Mouse (Mus musculus): Measurements from ENCODE around the gene Ankrd13c. TPM values are rescaled to one million over a fixed set of nuclear protein-coding genes. Genes with fewer than 3 reads are reported as not detected.

Ankrd13c gene
- total and polyA plus RNA-seq, 2 experiments from 2014 or later = 26.2 to 31.6 TPM

GRCm38 (mm10) chr3:157912155-157912554 lies 34.9 kb upstream of the Ankrd13c start:
- Histone ChIP-seq H3K4me3 (ENCODE audit: low read depth, low read length) (no peak overlapping the region), H3K9me3 (ENCODE audit: low read length) (no peaks in the 10 kb centered on the region), H3K4me2 (ENCODE audit: low read depth, low read length, poor library complexity, severe bottlenecking) (no peak overlapping the region), H3K27ac (ENCODE audit: low read depth, low read length) (no peak overlapping the region), H3K36me3 (ENCODE audit: insufficient read depth, low read length) (no peaks in the 10 kb centered on the region), H3K27me3 (ENCODE audit: insufficient read depth, low read length) (no peaks in the 10 kb centered on the region), H3K9ac (replicated peaks; ENCODE audit: low read length, poor library complexity, severe bottlenecking) (no peak overlapping the region), H3K4me1 (ENCODE audit: insufficient read depth, low read length) (no peaks in the 10 kb centered on the region)
- TF ChIP-seq CTCF (IDR thresholded peaks at IDR 0.05) = no peak
- ATAC-seq (ENCODE audit: low FRiP score) (no peak), DNase-seq (ENCODE audit: low spot score) (no peak)
- WGBS = 95% methylated on average over 2 of the region's 2 CpGs

- no peak overlapping the region for H3K4me3 ChIP-seq (ENCODE audit: low read depth, low read length)
- DNase-seq (ENCODE audit: low spot score) (no peak), ATAC-seq (ENCODE audit: low FRiP score) (no peak)
- no peaks in the 10 kb centered on the region for H3K36me3 ChIP-seq (ENCODE audit: insufficient read depth, low read length)
- H3K27ac ChIP-seq (ENCODE audit: low read depth, low read length) = no peak overlapping the region
- no peak overlapping the region for H3K4me2 ChIP-seq (ENCODE audit: low read depth, low read length, poor library complexity, severe bottlenecking)
- WGBS = 53% methylated on average over 4 of the region's 4 CpGs
- no peak overlapping the region for H3K9ac ChIP-seq (replicated peaks; ENCODE audit: low read length, poor library complexity, severe bottlenecking)
- no peak for TF ChIP-seq CTCF (IDR thresholded peaks at IDR 0.05)
- no peaks in the 10 kb centered on the region for H3K4me1 ChIP-seq (ENCODE audit: insufficient read depth, low read length)
- H3K9me3 ChIP-seq (ENCODE audit: low read length) = no peaks in the 10 kb centered on the region
- no peaks in the 10 kb centered on the region for H3K27me3 ChIP-seq (ENCODE audit: insufficient read depth, low read length)
Observed at GRCm38 (mm10) chr3:157916336-157916735, 30.7 kb upstream of the Ankrd13c start.

- Histone ChIP-seq H3K9ac (replicated peaks; ENCODE audit: low read length, poor library complexity, severe bottlenecking) (no peak overlapping the region), H3K4me1 (ENCODE audit: insufficient read depth, low read length) (no peaks in the 10 kb centered on the region), H3K36me3 (ENCODE audit: insufficient read depth, low read length) (no peaks in the 10 kb centered on the region), H3K4me3 (ENCODE audit: low read depth, low read length) (no peak overlapping the region), H3K4me2 (ENCODE audit: low read depth, low read length, poor library complexity, severe bottlenecking) (no peak overlapping the region), H3K9me3 (ENCODE audit: low read length) (no peaks in the 10 kb centered on the region), H3K27me3 (ENCODE audit: insufficient read depth, low read length) (no peaks in the 10 kb centered on the region), H3K27ac (ENCODE audit: low read depth, low read length) (no peak overlapping the region)
- DNase-seq (ENCODE audit: low spot score) = no peak
- no peak for TF ChIP-seq CTCF (IDR thresholded peaks at IDR 0.05)
- WGBS = 91% methylated on average over 2 of the region's 2 CpGs
- no peak for ATAC-seq (ENCODE audit: low FRiP score)
Observed at GRCm38 (mm10) chr3:157921376-157921775, 25.7 kb upstream of the Ankrd13c start.

- H3K9me3 ChIP-seq (ENCODE audit: low read length) = no peaks in the 10 kb centered on the region
- ATAC-seq (ENCODE audit: low FRiP score) (no peak), DNase-seq (ENCODE audit: low spot score) (no peak)
- H3K27ac ChIP-seq (ENCODE audit: low read depth, low read length) = no peak overlapping the region
- H3K4me2 ChIP-seq (ENCODE audit: low read depth, low read length, poor library complexity, severe bottlenecking) = no peak overlapping the region
- no peaks in the 10 kb centered on the region for H3K4me1 ChIP-seq (ENCODE audit: insufficient read depth, low read length)
- H3K27me3 ChIP-seq (ENCODE audit: insufficient read depth, low read length) = no peaks in the 10 kb centered on the region
- no peak overlapping the region for H3K4me3 ChIP-seq (ENCODE audit: low read depth, low read length)
- TF ChIP-seq CTCF (IDR thresholded peaks at IDR 0.05) = no peak
- no peak overlapping the region for H3K9ac ChIP-seq (replicated peaks; ENCODE audit: low read length, poor library complexity, severe bottlenecking)
- WGBS = 84% methylated on average over 3 of the region's 3 CpGs
- H3K36me3 ChIP-seq (ENCODE audit: insufficient read depth, low read length) = no peaks in the 10 kb centered on the region
Observed at GRCm38 (mm10) chr3:157923268-157923835, 23.7 kb upstream of the Ankrd13c start.

- Histone ChIP-seq H3K36me3 (ENCODE audit: insufficient read depth, low read length) (no peaks in the 10 kb centered on the region), H3K9ac (replicated peaks; ENCODE audit: low read length, poor library complexity, severe bottlenecking) (peak within 1 kb of the TSS; percentile 50), H3K4me3 (ENCODE audit: low read depth, low read length) (peak within 1 kb of the TSS; percentile 54), H3K27me3 (ENCODE audit: insufficient read depth, low read length) (no peaks in the 10 kb centered on the region), H3K4me2 (ENCODE audit: low read depth, low read length, poor library complexity, severe bottlenecking) (peak within 1 kb of the TSS; percentile 98), H3K9me3 (ENCODE audit: low read length) (no peaks in the 10 kb centered on the region), H3K27ac (ENCODE audit: low read depth, low read length) (no peak within 1 kb of the TSS), H3K4me1 (ENCODE audit: insufficient read depth, low read length) (no peaks in the 10 kb centered on the region)
- peak; percentile 98 for ATAC-seq (ENCODE audit: low FRiP score)
- peak; percentile 88 for DNase-seq (ENCODE audit: low spot score)
- under 1% methylated on average over 30 of the region's 30 CpGs for WGBS
- no peak for TF ChIP-seq CTCF (IDR thresholded peaks at IDR 0.05)
Observed at GRCm38 (mm10) chr3:157924692-157925328, 22.2 kb upstream of the Ankrd13c start, which contains the start of gene Cth. Gene Cth, minus strand, starts transcription at chr3:157925077.

GRCm38 (mm10) chr3:157925706-157926510 lies 21.1 kb upstream of the Ankrd13c start:
- Histone ChIP-seq H3K4me3 (ENCODE audit: low read depth, low read length) (no peak overlapping the region), H3K4me2 (ENCODE audit: low read depth, low read length, poor library complexity, severe bottlenecking) (no peak overlapping the region), H3K27me3 (ENCODE audit: insufficient read depth, low read length) (no peaks in the 10 kb centered on the region), H3K9me3 (ENCODE audit: low read length) (no peaks in the 10 kb centered on the region), H3K9ac (replicated peaks; ENCODE audit: low read length, poor library complexity, severe bottlenecking) (no peak overlapping the region), H3K27ac (ENCODE audit: low read depth, low read length) (no peak overlapping the region), H3K36me3 (ENCODE audit: insufficient read depth, low read length) (no peaks in the 10 kb centered on the region), H3K4me1 (ENCODE audit: insufficient read depth, low read length) (no peaks in the 10 kb centered on the region)
- 90% methylated on average over 14 of the region's 14 CpGs for WGBS
- no peak for ATAC-seq (ENCODE audit: low FRiP score)
- no peak for DNase-seq (ENCODE audit: low spot score)
- TF ChIP-seq CTCF (IDR thresholded peaks at IDR 0.05) = no peak
